Mouse (Mus musculus) hindbrain, embryonic 13.5 days (tissue): ENCODE data around the gene Nup210. TPM values are rescaled to one million over a fixed set of nuclear protein-coding genes. Genes with fewer than 3 reads are reported as not detected.
"Not testable (repeated sequence)": the region's sequence is repeated elsewhere in the genome, so short reads cannot be mapped to it uniquely, and the experiment has no call there.

ENCODE experiments used
- ATAC-seq: fragments of 200-750 bp; cut with Nextera tagmentation; 2 replicates; pipeline ENCODE4 v1.8.0; 2017; ENCODE audit warnings: moderate TSS enrichment; ENCODE audit not compliant: low FRiP score
- H3K27ac ChIP-seq: fragments of 300-500 bp; sonication (generic); 2 replicates; pipeline ENCODE4 v1.5.1; 2015; ENCODE audit warnings: inconsistent platforms, mild to moderate bottlenecking, moderate library complexity
- H3K27me3 ChIP-seq: fragments of 300-500 bp; sonication (generic); 2 replicates; pipeline ENCODE4 v1.6.1; 2015; ENCODE audit warnings: mild to moderate bottlenecking, inconsistent platforms
- H3K36me3 ChIP-seq: fragments of 300-500 bp; sonication (generic); 2 replicates; pipeline ENCODE4 v1.6.1; 2015; ENCODE audit warnings: mild to moderate bottlenecking, inconsistent platforms
- H3K4me1 ChIP-seq: fragments of 300-500 bp; sonication (generic); replicated peaks from 2 replicates; pipeline ENCODE4 v1.6.1; 2015; ENCODE audit warnings: inconsistent platforms
- H3K4me2 ChIP-seq: fragments of 300-500 bp; sonication (generic); 2 replicates; pipeline ENCODE4 v1.6.1; 2015; ENCODE audit warnings: inconsistent platforms, mild to moderate bottlenecking, moderate library complexity
- H3K4me3 ChIP-seq: fragments of 300-500 bp; sonication (generic); 2 replicates; pipeline ENCODE4 v1.5.1; 2015; ENCODE audit warnings: mild to moderate bottlenecking, inconsistent platforms
- H3K9ac ChIP-seq: fragments of 300-500 bp; sonication (generic); 2 replicates; pipeline ENCODE4 v1.6.1; 2015; ENCODE audit warnings: mild to moderate bottlenecking, inconsistent platforms
- H3K9me3 ChIP-seq: fragments of 300-500 bp; sonication (generic); 2 replicates; pipeline ENCODE4 v1.6.1; 2016; ENCODE audit warnings: inconsistent platforms
- WGBS: fragments of 180-500 bp; shearing (Covaris S2); methylation state at CpG from one replicate; pipeline ENCODE4 v1.1.7; 2015; 5-methylcytosine and 5-hydroxymethylcytosine counted together
- polyA plus RNA-seq: library from polyadenylated mRNA; unstranded; fragments of >200 nt; fragmentation: Nextera tagmentation; extraction: Ambion mirVana; gene quantifications from 2 replicates; pipeline ENCODE4 v1.2.1, GENCODE M21; 2015

The Nup210 gene
- polyA plus RNA-seq, 1 experiment from 2014 or later: 17.4 TPM

GRCm38 (mm10) chr6:91110323-91111020, 6.2 kb downstream of the Nup210 start:
- no peaks in the 10 kb centered on the region for H3K9me3 ChIP-seq
- H3K9ac ChIP-seq: no peak overlapping the region
- H3K4me1 ChIP-seq: peaks cover 19% of the 10 kb centered on the region
- no peak overlapping the region for H3K27ac ChIP-seq
- no peaks in the 10 kb centered on the region for H3K27me3 ChIP-seq
- WGBS: 85% methylated on average over 13 of the region's 13 CpGs
- no peak overlapping the region for H3K4me3 ChIP-seq
- H3K4me2 ChIP-seq: no peak overlapping the region
- H3K36me3 ChIP-seq: no peaks in the 10 kb centered on the region
- no peak for ATAC-seq

- ATAC-seq: no peak
- Histone ChIP-seq H3K4me3 (no peak overlapping the region), H3K9ac (no peak overlapping the region), H3K9me3 (no peaks in the 10 kb centered on the region), H3K4me1 (peaks cover 14% of the 10 kb centered on the region), H3K4me2 (no peak overlapping the region), H3K36me3 (no peaks in the 10 kb centered on the region), H3K27ac (no peak overlapping the region), H3K27me3 (no peaks in the 10 kb centered on the region)
Measured at GRCm38 (mm10) chr6:91109489-91109888, 7.1 kb downstream of the Nup210 start.

GRCm38 (mm10) chr6:91108917-91109450, 7.6 kb downstream of the Nup210 start:
- Histone ChIP-seq H3K4me3 (no peak overlapping the region), H3K4me1 (peaks cover 10% of the 10 kb centered on the region; the same call in 1 of the 2 replicates), H3K27ac (no peak overlapping the region), H3K4me2 (no peak overlapping the region), H3K9ac (no peak overlapping the region), H3K27me3 (no peaks in the 10 kb centered on the region), H3K9me3 (no peaks in the 10 kb centered on the region), H3K36me3 (no peaks in the 10 kb centered on the region)
- ATAC-seq: no peak
- WGBS: 95% methylated on average over 2 of the region's 2 CpGs

- no peaks in the 10 kb centered on the region for H3K27me3 ChIP-seq
- no peak for ATAC-seq
- H3K9me3 ChIP-seq: no peaks in the 10 kb centered on the region
- WGBS: 89% methylated on average over 3 of the region's 3 CpGs
- H3K9ac ChIP-seq: no peak overlapping the region
- peaks cover 6% of the 10 kb centered on the region; the same call in 1 of the 2 replicates for H3K4me1 ChIP-seq
- H3K4me3 ChIP-seq: no peak overlapping the region
- no peak overlapping the region for H3K27ac ChIP-seq
- H3K36me3 ChIP-seq: no peaks in the 10 kb centered on the region
- no peak overlapping the region for H3K4me2 ChIP-seq
Measured at GRCm38 (mm10) chr6:91108301-91108916, 8.2 kb downstream of the Nup210 start.

- H3K4me3 ChIP-seq: no peak overlapping the region
- no peaks in the 10 kb centered on the region for H3K27me3 ChIP-seq
Measured at GRCm38 (mm10) chr6:91105400-91106129, 11.1 kb downstream of the Nup210 start.

GRCm38 (mm10) chr6:91104765-91105399, 11.7 kb downstream of the Nup210 start:
- no peaks in the 10 kb centered on the region for H3K36me3 ChIP-seq
- H3K9ac ChIP-seq: no peak overlapping the region
- no peak overlapping the region for H3K4me2 ChIP-seq
- H3K4me1 ChIP-seq: peaks cover 6% of the 10 kb centered on the region; the same call in 1 of the 2 replicates
- H3K27me3 ChIP-seq: no peaks in the 10 kb centered on the region
- ATAC-seq: no peak
- H3K27ac ChIP-seq: no peak overlapping the region
- H3K4me3 ChIP-seq: no peak overlapping the region
- H3K9me3 ChIP-seq: no peaks in the 10 kb centered on the region
- WGBS: 73% methylated on average over 3 of the region's 3 CpGs

More at GRCm38 (mm10) chr6:91105400-91106129, 11.1 kb downstream of the Nup210 start:
- Histone ChIP-seq H3K36me3 (no peaks in the 10 kb centered on the region), H3K9me3 (no peaks in the 10 kb centered on the region), H3K27ac (no peak overlapping the region), H3K9ac (no peak overlapping the region), H3K4me1 (peaks cover 6% of the 10 kb centered on the region; the same call in 1 of the 2 replicates), H3K4me2 (no peak overlapping the region)
- WGBS: 95% methylated on average over 2 of the region's 2 CpGs
- ATAC-seq: no peak

- ATAC-seq, H3K27ac ChIP-seq, H3K9ac ChIP-seq, H3K4me1 ChIP-seq, H3K36me3 ChIP-seq, H3K4me2 ChIP-seq, H3K9me3 ChIP-seq, H3K4me3 ChIP-seq, H3K27me3 ChIP-seq: not testable (repeated sequence)
- 92% methylated on average over 1 of the region's 1 CpGs for WGBS
Measured at GRCm38 (mm10) chr6:91103421-91103820, 13.2 kb downstream of the Nup210 start.

GRCm38 (mm10) chr6:91100621-91101020, 16.0 kb downstream of the Nup210 start:
- Histone ChIP-seq H3K4me3 (no peak overlapping the region), H3K9ac (no peak overlapping the region), H3K9me3 (no peaks in the 10 kb centered on the region), H3K4me1 (peaks cover 6% of the 10 kb centered on the region; the same call in 1 of the 2 replicates), H3K27me3 (no peaks in the 10 kb centered on the region), H3K36me3 (peaks cover 32% of the 10 kb centered on the region), H3K27ac (no peak overlapping the region), H3K4me2 (no peak overlapping the region)
- 82% methylated on average over 5 of the region's 5 CpGs for WGBS
- no peak for ATAC-seq

- H3K9ac ChIP-seq: no peak overlapping the region
- H3K27ac ChIP-seq: no peak overlapping the region
- H3K9me3 ChIP-seq: no peaks in the 10 kb centered on the region
- WGBS: 98% methylated on average over 3 of the region's 3 CpGs
- no peaks in the 10 kb centered on the region for H3K4me1 ChIP-seq
- peaks cover 50% of the 10 kb centered on the region for H3K36me3 ChIP-seq
- H3K4me3 ChIP-seq: no peak overlapping the region
- no peak for ATAC-seq
- H3K4me2 ChIP-seq: no peak overlapping the region
- H3K27me3 ChIP-seq: no peaks in the 10 kb centered on the region
Measured at GRCm38 (mm10) chr6:91097879-91098278, 18.8 kb downstream of the Nup210 start.

GRCm38 (mm10) chr6:91095072-91095601, 21.5 kb downstream of the Nup210 start:
- no peak for ATAC-seq
- H3K4me3 ChIP-seq: no peak overlapping the region
- no peak overlapping the region for H3K4me2 ChIP-seq
- no peak overlapping the region for H3K27ac ChIP-seq
- H3K36me3 ChIP-seq: peaks cover 66% of the 10 kb centered on the region
- WGBS: 92% methylated on average over 2 of the region's 2 CpGs
- no peaks in the 10 kb centered on the region for H3K9me3 ChIP-seq
- no peak overlapping the region for H3K9ac ChIP-seq
- 0 out of 2 replicates have a peak, but pooled peaks cover 6% of the 10 kb centered on the region for H3K4me1 ChIP-seq
- no peaks in the 10 kb centered on the region for H3K27me3 ChIP-seq

- Histone ChIP-seq H3K27ac (no peak overlapping the region), H3K4me3 (no peak overlapping the region), H3K9me3 (no peaks in the 10 kb centered on the region), H3K36me3 (peaks cover 66% of the 10 kb centered on the region), H3K9ac (no peak overlapping the region), H3K4me2 (no peak overlapping the region), H3K27me3 (no peaks in the 10 kb centered on the region), H3K4me1 (0 out of 2 replicates have a peak, but pooled peaks cover 6% of the 10 kb centered on the region)
- 84% methylated on average over 10 of the region's 10 CpGs for WGBS
- ATAC-seq: no peak
Measured at GRCm38 (mm10) chr6:91092216-91092899, 24.3 kb downstream of the Nup210 start.
